Mouse (Mus musculus) left cerebral cortex, postnatal 36 days (tissue): ENCODE measurements around the gene Prkag2. TPM values are rescaled to one million over a fixed set of nuclear protein-coding genes. Genes with fewer than 3 reads are reported as not detected.

Experiments used
- DNase-seq, 2 experiments: peaks; one replicate each; pipeline ENCODE4 v3.0.0; 2021 to 2022; ENCODE audit warnings: low spot score in 2 of 2, mixed read lengths in 1 of 2
- intact Hi-C: fragments of 180-260 bp; cut with DNase I; formaldehyde crosslinking; loops from one replicate; pipeline ENCODE4 v1.15.1; 2025
- total RNA-seq, 2 experiments: library from RNA; stranded (reverse); gene quantifications; 2 replicates each; pipeline ENCODE4 v1.2.3; 2021

The Prkag2 gene
- total RNA-seq, 2 experiments from 2014 or later: 90.6 to 123 TPM

DNA sequence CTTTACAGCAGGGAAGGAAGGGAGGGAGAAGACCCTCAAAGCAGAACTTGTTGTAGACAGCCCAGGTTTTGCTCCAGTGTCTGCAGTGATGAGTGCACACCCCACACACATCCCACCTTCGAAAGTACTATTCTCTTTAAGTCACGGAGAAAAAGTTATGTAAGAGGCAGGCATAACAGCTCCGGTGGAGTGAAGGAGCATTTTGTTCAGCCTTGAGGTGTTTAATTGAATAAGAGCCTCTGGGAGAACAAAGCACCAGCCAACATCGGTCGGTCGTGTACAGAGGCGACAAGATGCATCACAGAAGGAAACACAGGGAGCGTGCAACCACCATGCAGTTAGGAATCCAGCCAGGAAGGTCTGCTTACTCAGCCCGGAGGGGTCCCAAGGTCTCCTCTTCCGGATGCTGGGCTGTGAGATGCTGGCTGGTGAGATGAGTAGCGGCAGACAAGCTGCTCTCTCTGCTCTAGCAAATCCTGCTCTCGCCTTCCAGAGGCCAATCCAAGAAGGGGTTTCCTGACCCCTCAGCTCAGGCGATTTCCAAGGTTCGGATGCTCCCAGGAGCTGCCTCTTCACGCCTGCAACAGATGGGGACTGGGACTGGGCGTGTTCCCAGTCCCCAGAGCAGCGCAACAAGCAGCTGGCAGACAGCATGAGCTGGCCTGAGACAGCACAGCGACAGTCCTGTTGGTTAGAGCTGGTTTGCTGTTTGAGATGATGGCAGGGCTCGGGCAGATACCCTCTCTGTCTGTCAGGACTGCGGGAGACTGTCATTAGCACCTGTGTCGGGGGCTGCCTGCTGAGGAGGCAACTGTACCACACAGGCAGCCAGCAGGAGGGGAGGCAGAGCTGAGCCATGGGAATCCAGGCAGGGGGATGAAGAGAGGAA lies 41.3 kb downstream of the Prkag2 start:
- intact Hi-C loops: loop anchor here (2.0 kb wide), 1 partner anchor 22 kb away; no protein-coding TSS in a partner anchor

DNA sequence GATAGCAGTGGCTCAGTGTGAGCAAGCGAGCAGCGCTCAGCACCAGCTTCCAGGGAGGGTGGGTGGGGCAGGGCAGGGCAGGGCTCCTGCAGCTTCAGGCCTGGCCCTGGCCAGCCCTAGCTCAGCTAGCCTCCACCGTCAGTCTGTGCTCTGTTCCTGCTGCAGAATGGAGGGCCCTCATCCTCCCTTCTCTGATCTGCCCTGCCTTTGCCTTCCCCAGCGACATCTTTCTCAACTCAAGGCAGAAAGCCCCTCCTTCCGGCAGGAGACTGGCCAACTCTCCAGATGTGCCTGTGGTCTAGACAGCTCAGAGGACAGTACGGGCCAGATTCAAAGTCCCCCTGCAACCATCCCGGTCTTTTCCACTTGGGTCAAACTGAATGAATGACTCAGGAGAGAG lies 42.0 kb downstream of the Prkag2 start:
- intact Hi-C loops: loop anchor here (2.0 kb wide), 1 partner anchor 22 kb away; no protein-coding TSS in a partner anchor
- DNase-seq: no peak

More for the DNA sequence above, 41.3 kb downstream of the Prkag2 start:
- DNase-seq: peak; percentile 61 to 68

DNA sequence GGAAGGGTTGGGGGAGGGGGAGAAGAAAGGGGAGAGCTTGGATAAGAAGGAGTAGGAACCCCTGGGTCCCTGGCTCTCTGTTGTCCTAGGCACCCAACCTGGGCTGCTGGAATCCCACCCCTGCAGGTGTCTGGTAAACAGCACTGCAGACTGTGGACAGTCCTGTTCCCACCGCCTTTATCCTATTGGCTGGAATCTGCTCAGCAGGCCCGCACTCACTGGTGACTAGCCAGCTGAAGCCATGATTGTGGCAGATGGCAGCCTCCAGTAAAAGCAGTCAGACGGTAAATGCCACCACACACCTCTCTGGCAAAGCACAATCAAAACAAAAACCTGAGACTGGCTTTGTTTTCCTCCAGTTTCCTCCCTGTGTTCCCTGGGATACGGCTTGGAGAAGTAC lies 45.2 kb downstream of the Prkag2 start:
- peak in 1 of 2 experiments; percentile 58 for DNase-seq
- intact Hi-C loops: no loop called here

DNA sequence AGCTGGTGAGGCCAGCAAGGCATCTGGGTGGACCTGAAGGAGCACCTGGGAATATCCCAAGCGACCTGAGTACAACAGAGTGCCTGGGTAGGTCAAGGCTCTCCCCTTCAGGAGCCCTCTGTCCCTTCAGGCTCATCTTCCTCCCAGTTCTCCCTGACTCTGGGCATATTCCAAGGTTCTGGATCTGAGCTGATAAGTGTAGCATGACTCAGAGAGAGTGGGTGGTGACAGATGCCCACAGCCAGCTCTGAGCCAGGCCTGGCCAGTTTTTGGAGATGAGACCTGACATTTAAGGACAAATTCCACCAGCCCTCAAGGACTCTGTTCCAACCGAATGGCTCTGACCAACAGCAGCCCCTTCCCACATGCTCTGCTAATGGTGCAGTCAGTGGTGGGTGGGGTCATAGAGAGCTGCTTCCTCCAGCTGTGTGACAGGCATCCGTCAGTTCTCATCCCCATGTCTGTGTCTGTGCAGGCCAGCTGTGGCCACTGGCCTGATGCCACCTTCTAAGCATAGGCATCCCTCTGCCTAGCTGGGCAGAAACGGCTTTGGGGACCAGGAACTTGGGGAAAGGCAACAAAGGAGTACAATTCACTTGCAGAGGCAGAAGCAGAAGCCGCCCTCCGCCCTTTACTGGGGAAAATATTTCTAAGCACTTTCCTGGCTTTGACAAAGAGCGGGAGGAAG lies 46.3 kb downstream of the Prkag2 start:
- intact Hi-C loops: no loop called here
- peak; percentile 57 to 68 for DNase-seq

DNA sequence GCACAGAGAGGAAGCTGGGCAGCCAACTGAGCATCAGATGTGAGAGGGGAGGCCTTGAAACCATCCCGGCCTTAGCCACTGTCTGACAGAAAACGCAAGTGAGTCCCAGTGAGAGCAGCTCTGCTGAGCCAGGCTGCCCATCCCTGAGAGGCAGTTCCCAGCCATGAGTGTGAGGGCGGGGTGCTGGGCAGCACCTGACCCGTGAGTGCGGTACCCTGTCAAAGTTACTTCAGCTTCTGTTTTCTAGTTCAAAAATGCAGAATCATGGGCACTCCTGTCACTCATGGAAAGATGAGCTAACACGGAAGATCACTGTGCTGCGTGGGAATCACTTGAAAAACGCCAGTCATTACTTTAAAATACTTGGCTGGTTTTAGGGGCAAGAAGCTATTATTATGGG lies 49.6 kb downstream of the Prkag2 start:
- intact Hi-C loops: no loop called here
- no peak for DNase-seq

DNA sequence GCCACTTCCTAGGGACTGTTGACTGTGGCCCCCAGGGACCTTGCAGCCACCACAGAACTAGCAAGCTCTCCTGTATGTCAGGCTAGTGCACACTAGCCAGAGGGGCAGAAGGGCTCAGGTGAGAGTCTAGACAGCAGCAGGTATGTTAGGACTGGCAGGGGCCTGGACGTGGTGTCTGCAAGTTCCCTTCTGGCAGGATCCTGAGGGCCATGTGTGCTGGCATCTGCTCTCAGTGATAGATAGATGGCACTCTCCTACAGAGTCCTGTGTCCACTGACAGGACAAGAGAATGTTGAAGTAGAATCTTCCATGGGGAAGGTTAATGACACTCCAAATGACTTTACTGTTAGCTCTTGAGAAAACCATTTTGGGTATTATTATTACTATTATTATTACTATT lies 52.8 kb downstream of the Prkag2 start:
- DNase-seq: no peak
- intact Hi-C loops: no loop called here

DNA sequence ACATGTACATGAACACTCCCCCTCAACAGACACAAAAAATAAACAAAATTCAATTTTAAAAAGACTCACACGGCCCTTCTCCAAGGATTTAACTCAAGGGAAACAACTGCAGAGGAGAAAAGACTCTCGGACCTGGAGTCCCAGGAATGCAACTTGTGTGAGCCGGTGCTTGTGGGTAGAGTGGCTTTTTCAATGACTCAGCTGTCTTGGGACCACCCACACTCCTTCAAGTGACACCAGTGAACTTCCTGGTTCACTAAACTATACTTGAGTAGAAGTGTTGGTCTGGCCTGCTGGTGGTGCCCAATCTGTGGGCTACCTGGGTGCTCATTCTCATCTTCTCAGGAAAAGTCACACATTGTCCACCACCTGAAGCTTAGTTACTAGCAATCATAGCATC lies 53.7 kb downstream of the Prkag2 start:
- intact Hi-C loops: no loop called here

DNA sequence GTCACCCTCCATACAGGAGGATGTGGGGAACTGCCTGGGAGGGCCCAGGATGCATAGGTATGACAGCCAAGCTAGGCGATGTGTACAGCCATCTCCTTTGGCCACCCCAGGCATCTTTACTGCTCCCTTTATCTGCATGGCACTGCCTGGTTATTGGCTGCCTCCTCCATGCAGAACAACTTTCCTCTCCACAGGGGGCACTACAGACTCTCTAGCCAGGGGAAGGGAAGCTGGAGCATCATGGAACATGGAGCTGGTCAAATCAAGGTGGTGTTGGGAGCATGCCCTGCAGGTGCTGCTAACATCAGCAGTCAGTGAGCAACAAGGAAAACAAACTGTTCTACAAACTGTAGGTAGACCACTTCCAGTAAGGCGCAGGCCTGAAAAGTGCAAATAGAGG lies 56.4 kb downstream of the Prkag2 start:
- intact Hi-C loops: no loop called here
- DNase-seq: no peak

More for the DNA sequence above, 53.7 kb downstream of the Prkag2 start:
- no peak for DNase-seq

DNA sequence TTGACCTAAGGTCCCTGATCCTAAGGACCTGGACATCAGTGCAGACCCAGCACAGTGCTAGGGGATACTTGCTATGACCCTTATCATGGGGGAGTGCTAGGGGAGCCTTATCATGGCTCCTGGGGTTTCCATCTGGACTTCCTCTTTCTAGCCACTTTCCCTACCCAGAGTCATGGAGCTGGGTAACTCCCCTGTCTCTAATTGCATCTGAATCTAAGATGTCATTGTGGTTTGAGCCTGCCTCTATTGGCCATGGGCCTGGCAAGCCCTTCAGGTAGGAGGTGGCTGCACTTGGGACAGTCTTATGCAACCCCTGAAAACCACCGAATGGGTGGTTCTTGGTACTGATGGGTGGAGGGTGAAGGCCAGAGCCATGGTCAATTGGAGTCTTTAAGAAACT lies 58.5 kb downstream of the Prkag2 start:
- no peak for DNase-seq
- intact Hi-C loops: no loop called here

DNA sequence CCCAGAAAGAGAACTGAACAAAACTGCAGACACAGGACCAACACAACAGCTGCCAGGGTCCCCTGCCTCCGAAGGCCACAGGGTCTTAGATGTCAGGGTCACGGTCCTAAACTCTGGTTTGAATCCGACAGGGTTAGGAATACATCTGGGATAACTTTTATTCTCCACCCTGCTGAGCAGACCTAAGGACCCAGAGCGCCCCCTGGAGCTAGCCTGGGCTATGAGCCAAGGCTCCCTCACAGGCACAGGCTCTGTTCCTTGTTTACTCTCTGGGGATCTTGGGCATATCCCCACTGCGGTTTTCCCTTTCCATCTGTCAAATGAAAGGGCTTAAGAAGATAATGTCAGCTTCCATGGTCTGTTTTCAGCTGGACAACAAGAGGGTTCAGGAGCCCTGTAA lies 59.1 kb downstream of the Prkag2 start:
- no peak for DNase-seq
- intact Hi-C loops: no loop called here

DNA sequence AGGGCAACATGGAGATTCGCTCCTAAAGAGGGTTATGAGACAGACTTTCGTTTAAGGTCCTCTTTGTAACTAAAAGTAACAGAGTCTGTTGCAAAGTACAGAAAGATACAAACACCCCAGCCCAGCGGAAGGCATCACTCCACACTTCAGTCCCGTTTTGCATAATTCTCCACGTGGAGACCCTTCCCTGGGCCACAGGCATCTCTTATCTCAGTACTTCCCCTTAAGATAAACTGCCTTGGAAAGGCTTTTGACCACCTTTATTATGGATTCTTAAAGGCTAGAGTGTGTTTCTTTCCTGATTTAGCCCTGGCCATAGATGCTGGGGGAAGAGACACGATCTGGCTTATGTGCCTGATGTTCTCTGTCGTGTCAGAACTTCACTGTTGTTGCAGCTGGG lies 59.5 kb downstream of the Prkag2 start:
- intact Hi-C loops: no loop called here

DNA sequence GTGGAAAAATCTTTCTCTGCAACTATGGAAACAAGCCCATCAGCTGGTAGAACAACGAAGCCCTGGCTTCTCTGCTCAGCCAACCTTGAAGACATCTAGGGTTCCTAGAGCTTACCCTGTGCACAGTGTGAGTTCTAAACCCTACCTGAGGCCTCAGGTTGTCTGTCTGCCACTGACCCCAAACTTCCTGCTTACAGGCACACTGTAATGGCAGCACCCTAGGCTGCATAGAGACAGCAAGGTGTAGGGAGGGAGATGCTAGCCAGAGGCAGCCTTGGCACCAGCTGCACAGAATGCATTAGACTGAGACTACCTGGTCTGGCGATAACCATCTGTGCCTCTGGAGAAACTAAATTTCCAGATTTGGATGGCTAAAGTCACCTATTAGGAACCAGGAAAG lies 61.6 kb downstream of the Prkag2 start:
- DNase-seq: no peak
- intact Hi-C loops: no loop called here

More for the DNA sequence above, 59.5 kb downstream of the Prkag2 start:
- DNase-seq: no peak

DNA sequence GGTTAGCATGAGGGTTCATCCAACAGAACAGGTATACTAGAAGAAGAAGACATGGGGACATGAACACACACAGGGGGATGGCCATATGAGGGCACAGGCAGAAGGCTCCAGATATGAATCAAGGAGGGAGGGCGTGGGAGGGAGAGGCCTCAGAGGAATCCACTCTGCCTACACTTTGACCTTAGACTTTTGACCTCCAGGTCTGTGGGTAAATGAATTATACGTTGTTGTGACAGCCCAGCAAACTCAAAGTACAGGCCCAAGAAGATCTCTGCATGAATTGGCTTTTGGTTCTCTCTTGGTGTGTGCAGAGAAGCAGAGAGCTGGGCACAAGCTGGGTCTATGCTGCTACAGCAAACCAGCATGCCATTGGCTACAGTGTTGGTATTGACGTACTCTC lies 65.1 kb downstream of the Prkag2 start:
- intact Hi-C loops: no loop called here

DNA sequence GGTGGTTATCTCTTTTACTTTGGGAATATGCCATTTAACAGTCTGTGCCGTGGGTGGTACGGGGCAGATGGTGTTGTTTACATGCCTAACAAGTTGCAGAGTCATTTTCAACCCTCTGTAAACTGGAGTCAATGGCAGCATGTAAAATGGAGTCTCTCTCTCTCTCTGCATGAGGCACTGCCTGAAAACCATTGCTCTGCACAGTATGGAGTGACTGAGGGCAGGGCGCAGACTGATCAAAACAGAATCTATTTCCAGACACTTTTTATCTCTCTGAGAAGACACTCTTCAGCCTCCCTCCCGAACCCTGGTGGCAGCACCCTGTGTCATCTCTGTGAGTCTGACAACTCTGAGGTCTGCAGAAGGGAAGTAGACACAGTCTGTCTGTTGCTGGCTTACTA lies 69.0 kb downstream of the Prkag2 start:
- intact Hi-C loops: no loop called here
- peak; percentile 50 to 53 for DNase-seq

More for the DNA sequence above, 65.1 kb downstream of the Prkag2 start:
- DNase-seq: no peak

DNA sequence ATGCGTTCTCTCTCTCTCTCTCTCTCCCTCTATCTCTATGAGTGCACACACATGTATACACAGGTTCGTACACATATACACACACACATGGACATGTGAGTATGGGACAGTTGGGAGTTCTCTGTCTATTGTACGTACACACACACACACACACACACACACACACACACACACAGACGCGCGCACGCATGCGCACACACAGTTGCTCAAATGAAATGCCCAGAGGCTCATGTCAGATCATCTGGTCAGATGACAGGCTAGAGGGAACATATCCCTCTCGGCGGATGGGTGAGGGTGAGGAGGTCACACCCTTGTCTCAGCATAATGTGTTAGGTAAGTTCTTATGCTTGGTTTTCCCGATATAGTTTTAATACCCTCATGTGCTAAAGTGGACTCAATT lies 69.4 kb downstream of the Prkag2 start:
- no peak for DNase-seq
- intact Hi-C loops: no loop called here

DNA sequence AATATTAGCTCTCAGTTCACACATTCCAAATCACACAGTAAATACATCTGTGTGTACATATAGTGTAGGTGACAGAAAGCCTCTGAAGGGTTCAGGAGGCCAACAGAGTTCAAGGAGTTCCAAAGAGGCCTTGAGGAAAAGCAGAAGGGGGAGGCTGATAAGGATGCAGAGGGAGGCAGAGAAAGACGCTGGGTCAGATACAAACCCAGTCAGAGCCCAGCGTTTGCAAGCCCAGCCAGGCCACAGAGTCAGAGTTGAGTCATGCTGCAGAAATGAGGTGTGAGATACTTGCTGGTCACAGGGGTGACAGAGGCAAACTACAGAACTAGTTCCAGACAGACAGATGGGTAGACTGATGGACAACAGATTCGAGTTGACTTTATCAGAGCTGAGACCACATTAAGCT lies 70.2 kb downstream of the Prkag2 start:
- no peak for DNase-seq
- intact Hi-C loops: no loop called here

DNA sequence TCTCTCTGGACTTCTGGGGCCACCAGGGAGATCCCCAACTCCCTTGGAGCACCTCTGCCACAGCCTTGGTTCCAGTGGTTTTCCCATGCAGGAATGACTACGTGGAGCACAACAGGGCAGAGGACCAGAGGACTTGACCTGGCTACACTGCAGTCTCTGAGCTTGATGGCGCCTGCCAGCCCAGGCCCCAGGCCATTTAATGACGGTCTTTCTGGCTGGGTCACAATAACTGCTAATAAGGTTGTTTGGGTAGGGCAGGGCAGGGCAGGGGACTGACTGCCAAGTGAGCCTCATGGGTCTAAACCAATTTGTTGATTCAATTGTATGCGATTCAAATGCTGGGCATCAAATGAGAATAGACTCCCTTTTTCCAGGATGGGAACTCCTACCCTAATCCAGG lies 72.8 kb downstream of the Prkag2 start:
- no peak for DNase-seq
- intact Hi-C loops: loop anchor here (5.0 kb wide), 1 partner anchor 55 kb away; no protein-coding TSS in a partner anchor

DNA sequence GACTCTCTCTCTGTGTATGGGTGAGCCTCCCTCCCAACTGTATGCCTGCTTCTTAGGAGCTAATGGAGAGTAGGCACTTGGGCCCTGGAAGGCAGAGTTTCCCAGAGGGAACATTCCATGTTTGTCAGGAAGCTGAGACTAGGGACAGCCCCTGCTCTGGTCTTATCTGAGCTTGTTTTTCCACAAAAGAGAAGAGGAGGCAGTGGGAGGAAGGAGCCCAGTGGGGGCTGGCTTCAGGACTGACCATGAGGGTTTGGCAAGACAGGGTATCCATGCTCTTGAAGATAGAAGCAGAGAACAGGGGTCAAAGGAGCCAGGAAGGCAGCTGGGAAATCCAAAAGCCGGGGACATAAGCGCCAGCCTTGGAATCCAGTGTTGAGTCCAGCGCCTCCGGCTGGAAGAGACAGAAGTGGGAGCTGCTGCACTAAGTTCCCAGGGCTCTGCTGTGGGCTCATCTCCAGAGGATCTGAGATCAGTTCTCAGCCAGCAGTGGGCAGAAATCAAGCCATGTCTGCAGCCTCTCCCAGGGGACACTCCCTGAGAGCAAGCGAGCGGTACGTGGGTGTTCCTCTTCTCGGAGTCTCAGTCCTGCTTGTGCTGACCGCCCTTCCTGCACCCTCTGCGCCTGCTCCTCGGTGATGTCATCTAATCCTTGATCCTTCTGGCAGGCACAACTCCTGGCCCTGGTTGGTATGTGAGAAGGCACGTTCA lies 75.0 kb downstream of the Prkag2 start:
- peak in 1 of 2 experiments; percentile 31 for DNase-seq
- intact Hi-C loops: loop anchor here (5.0 kb wide), 1 partner anchor 57 kb away; no protein-coding TSS in a partner anchor

DNA sequence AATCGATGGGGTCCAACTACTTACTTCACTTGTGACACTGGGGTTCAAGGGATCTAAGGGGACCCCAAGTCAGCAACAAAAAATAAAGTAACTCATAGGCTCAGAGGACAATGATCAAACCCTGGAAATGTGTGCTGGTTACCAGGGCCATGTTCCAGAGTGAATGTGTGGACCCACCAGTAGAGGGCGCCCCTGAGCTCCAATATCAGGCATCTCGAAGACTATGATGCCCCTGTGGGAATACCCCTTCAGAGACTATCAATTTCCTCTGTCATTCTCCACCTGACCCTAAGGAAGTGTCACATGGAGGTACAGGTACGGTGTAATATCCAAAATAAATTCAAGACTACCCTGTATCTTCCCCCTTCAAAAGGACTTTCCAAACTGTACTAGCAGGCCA lies 77.5 kb downstream of the Prkag2 start:
- peak in 1 of 2 experiments; percentile 38 for DNase-seq
- intact Hi-C loops: no loop called here

DNA sequence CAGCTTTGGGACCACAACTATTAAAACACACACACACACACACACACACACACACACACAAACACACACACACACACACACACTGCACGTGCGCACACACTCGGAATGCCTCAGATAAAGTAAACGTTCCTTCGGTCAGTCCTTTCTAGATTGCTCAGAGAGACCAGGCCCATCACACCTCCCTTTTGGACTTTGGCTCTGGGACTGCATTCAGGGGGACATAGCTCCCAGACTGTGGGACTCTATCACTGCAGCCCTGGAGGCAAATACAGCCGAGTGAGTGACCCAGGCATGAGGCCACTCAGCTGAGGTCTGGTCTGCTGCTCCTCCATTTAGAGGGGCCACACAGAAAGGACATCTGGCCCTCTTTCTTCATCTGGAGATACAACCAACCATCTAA lies 81.2 kb downstream of the Prkag2 start:
- no peak for DNase-seq
- intact Hi-C loops: no loop called here
